Mouse (Mus musculus): ENCODE results near the gene Il31. TPM values are rescaled to one million over a fixed set of nuclear protein-coding genes. Genes with fewer than 3 reads are reported as not detected.

The Il31 gene
- total and polyA plus RNA-seq, 2 experiments from 2014 or later, result not detected

- Histone ChIP-seq H3K9me3 (replicated peaks; ENCODE audit: control insufficient read depth, low read length) (no peaks in the 10 kb centered on the region), H3K27me3 (ENCODE audit: control insufficient read depth, insufficient read depth, low read length) (no peaks in the 10 kb centered on the region), H3K4me3 (ENCODE audit: low read depth, low read length) (peak within 1 kb of the TSS; percentile 78), H3K4me2 (ENCODE audit: low read depth, low read length) (peak within 1 kb of the TSS; percentile 83), H3K9ac (replicated peaks; ENCODE audit: low read depth, low read length) (no peak within 1 kb of the TSS), H3K36me3 (replicated peaks; ENCODE audit: control insufficient read depth, insufficient read depth, low read length) (peaks cover 15% of the 10 kb centered on the region), H3K4me1 (ENCODE audit: control insufficient read depth, insufficient read depth) (0 out of 2 replicates have a peak, but pooled peaks cover 9% of the 10 kb centered on the region), H3K27ac (ENCODE audit: low read depth) (no peak within 1 kb of the TSS)
- no peak for ATAC-seq (ENCODE audit: insufficient read depth, low read depth)
- no peak for TF ChIP-seq EP300 (IDR thresholded peaks at IDR 0.05; ENCODE audit: low read depth)
- no peak for DNase-seq (ENCODE audit: low spot score)
- WGBS, result 80% methylated on average over 7 of the region's 7 CpGs
These were observed 36.0 kb upstream of the Il31 start, which contains the start of gene Gm49027 for GRCm38 (mm10) chr5:123525281-123525680. Gene Gm49027 (minus strand): TSS chr5:123525488.

GRCm38 (mm10) chr5:123524393-123524750, 35.1 kb upstream of the Il31 start:
- Histone ChIP-seq H3K4me3 (ENCODE audit: low read depth, low read length) (peak overlapping the region; percentile 78), H3K36me3 (replicated peaks; ENCODE audit: control insufficient read depth, insufficient read depth, low read length) (peaks cover 12% of the 10 kb centered on the region), H3K9ac (replicated peaks; ENCODE audit: low read depth, low read length) (no peak overlapping the region), H3K9me3 (replicated peaks; ENCODE audit: control insufficient read depth, low read length) (no peaks in the 10 kb centered on the region), H3K27me3 (ENCODE audit: control insufficient read depth, insufficient read depth, low read length) (no peaks in the 10 kb centered on the region), H3K4me1 (ENCODE audit: control insufficient read depth, insufficient read depth) (0 out of 2 replicates have a peak, but pooled peaks cover 9% of the 10 kb centered on the region), H3K4me2 (ENCODE audit: low read depth, low read length) (peak overlapping the region; percentile 83), H3K27ac (ENCODE audit: low read depth) (no peak overlapping the region)
- DNase-seq (ENCODE audit: low spot score) (no peak), ATAC-seq (ENCODE audit: insufficient read depth, low read depth) (peak; percentile 94)
- no peak for TF ChIP-seq EP300 (IDR thresholded peaks at IDR 0.05; ENCODE audit: low read depth)
- TF ChIP-seq CTCF (IDR thresholded peaks at IDR 0.05; ENCODE audit: low read depth), result 0 out of 2 replicates have a peak, but pooled peaks have one; percentile 12
- WGBS, result under 1% methylated on average over 17 of the region's 27 CpGs

- H3K9me3 ChIP-seq (replicated peaks; ENCODE audit: control insufficient read depth, low read length), result no peaks in the 10 kb centered on the region
- peak within 1 kb of the TSS; percentile 64 for H3K27ac ChIP-seq (ENCODE audit: low read depth)
- H3K36me3 ChIP-seq (replicated peaks; ENCODE audit: control insufficient read depth, insufficient read depth, low read length), result peaks cover 11% of the 10 kb centered on the region; the same call in 1 of the 2 replicates
- H3K9ac ChIP-seq (replicated peaks; ENCODE audit: low read depth, low read length), result peak within 1 kb of the TSS; percentile 66
- ATAC-seq (ENCODE audit: insufficient read depth, low read depth), result peak; percentile 99
- 0 out of 2 replicates have a peak, but pooled peaks cover 9% of the 10 kb centered on the region for H3K4me1 ChIP-seq (ENCODE audit: control insufficient read depth, insufficient read depth)
- peak within 1 kb of the TSS; percentile 83 for H3K4me2 ChIP-seq (ENCODE audit: low read depth, low read length)
- WGBS, result under 1% methylated on average over 81 of the region's 82 CpGs
- peak within 1 kb of the TSS; percentile 78 for H3K4me3 ChIP-seq (ENCODE audit: low read depth, low read length)
- TF ChIP-seq EP300 (IDR thresholded peaks at IDR 0.05; ENCODE audit: low read depth) (no peak), CTCF (IDR thresholded peaks at IDR 0.05; ENCODE audit: low read depth) (no peak)
- H3K27me3 ChIP-seq (ENCODE audit: control insufficient read depth, insufficient read depth, low read length), result no peaks in the 10 kb centered on the region
- peak; percentile 99 for DNase-seq (ENCODE audit: low spot score)
These were observed 34.6 kb upstream of the Il31 start, which contains the start of gene Diablo for GRCm38 (mm10) chr5:123523692-123524392. Gene Diablo (minus strand): TSS chr5:123524176.

GRCm38 (mm10) chr5:123522166-123522565, 32.9 kb upstream of the Il31 start:
- H3K4me3 ChIP-seq (ENCODE audit: low read depth, low read length), result no peak overlapping the region
- TF ChIP-seq CTCF (IDR thresholded peaks at IDR 0.05; ENCODE audit: low read depth), result no peak
- no peak for TF ChIP-seq EP300 (IDR thresholded peaks at IDR 0.05; ENCODE audit: low read depth)
- no peak overlapping the region for H3K4me2 ChIP-seq (ENCODE audit: low read depth, low read length)
- H3K4me1 ChIP-seq (ENCODE audit: control insufficient read depth, insufficient read depth), result 0 out of 2 replicates have a peak, but pooled peaks cover 9% of the 10 kb centered on the region
- no peak overlapping the region for H3K9ac ChIP-seq (replicated peaks; ENCODE audit: low read depth, low read length)
- no peaks in the 10 kb centered on the region for H3K27me3 ChIP-seq (ENCODE audit: control insufficient read depth, insufficient read depth, low read length)
- ATAC-seq (ENCODE audit: insufficient read depth, low read depth) (no peak), DNase-seq (ENCODE audit: low spot score) (no peak)
- no peak overlapping the region for H3K27ac ChIP-seq (ENCODE audit: low read depth)
- peaks cover 27% of the 10 kb centered on the region for H3K36me3 ChIP-seq (replicated peaks; ENCODE audit: control insufficient read depth, insufficient read depth, low read length)
- H3K9me3 ChIP-seq (replicated peaks; ENCODE audit: control insufficient read depth, low read length), result no peaks in the 10 kb centered on the region
- 64% methylated on average over 1 of the region's 1 CpGs for WGBS

- ATAC-seq (ENCODE audit: insufficient read depth, low read depth) (no peak), DNase-seq (ENCODE audit: low spot score) (no peak)
- no peak overlapping the region for H3K9ac ChIP-seq (replicated peaks; ENCODE audit: low read depth, low read length)
- H3K27ac ChIP-seq (ENCODE audit: low read depth), result no peak overlapping the region
- no peaks in the 10 kb centered on the region for H3K9me3 ChIP-seq (replicated peaks; ENCODE audit: control insufficient read depth, low read length)
- 0 out of 2 replicates have a peak, but pooled peaks cover 9% of the 10 kb centered on the region for H3K4me1 ChIP-seq (ENCODE audit: control insufficient read depth, insufficient read depth)
- no peaks in the 10 kb centered on the region for H3K27me3 ChIP-seq (ENCODE audit: control insufficient read depth, insufficient read depth, low read length)
- no peak overlapping the region for H3K4me2 ChIP-seq (ENCODE audit: low read depth, low read length)
- no peak for TF ChIP-seq EP300 (IDR thresholded peaks at IDR 0.05; ENCODE audit: low read depth)
- 100% methylated on average over 1 of the region's 1 CpGs for WGBS
- peaks cover 32% of the 10 kb centered on the region for H3K36me3 ChIP-seq (replicated peaks; ENCODE audit: control insufficient read depth, insufficient read depth, low read length)
- no peak overlapping the region for H3K4me3 ChIP-seq (ENCODE audit: low read depth, low read length)
These were observed 32.3 kb upstream of the Il31 start for GRCm38 (mm10) chr5:123521621-123522020.
